Mouse (Mus musculus) heart, embryonic 15.5 days (tissue): ENCODE measurements around the gene Slc5a11. TPM values are rescaled to one million over a fixed set of nuclear protein-coding genes. Genes with fewer than 3 reads are reported as not detected.

Experiments used
- ATAC-seq: fragments of 200-750 bp; cut with Nextera tagmentation; replicated peaks from 2 replicates; pipeline ENCODE4 v1.8.0; 2017; ENCODE audit warnings: low read depth, moderate TSS enrichment; ENCODE audit not compliant: insufficient number of reproducible peaks, insufficient read depth, low FRiP score
- H3K27ac ChIP-seq: fragments of 300-500 bp; sonication (generic); 2 replicates; pipeline ENCODE4 v1.5.1; 2015; ENCODE audit warnings: mild to moderate bottlenecking, inconsistent platforms
- H3K27me3 ChIP-seq: fragments of 300-500 bp; sonication (generic); 2 replicates; pipeline ENCODE4 v1.6.1; 2015; ENCODE audit warnings: inconsistent platforms
- H3K36me3 ChIP-seq: fragments of 300-500 bp; sonication (generic); 2 replicates; pipeline ENCODE4 v1.6.1; 2015; ENCODE audit warnings: mild to moderate bottlenecking, inconsistent platforms
- H3K4me1 ChIP-seq: fragments of 300-500 bp; sonication (generic); replicated peaks from 2 replicates; pipeline ENCODE4 v1.6.1; 2015; ENCODE audit warnings: inconsistent platforms
- H3K4me2 ChIP-seq: fragments of 300-500 bp; sonication (generic); 2 replicates; pipeline ENCODE4 v1.6.1; 2015; ENCODE audit warnings: inconsistent platforms, mild to moderate bottlenecking, moderate library complexity
- H3K4me3 ChIP-seq: fragments of 300-500 bp; sonication (generic); 2 replicates; pipeline ENCODE4 v1.5.1; 2015; ENCODE audit warnings: mild to moderate bottlenecking, inconsistent platforms
- H3K9ac ChIP-seq: fragments of 300-500 bp; sonication (generic); 2 replicates; pipeline ENCODE4 v1.6.1; 2015; ENCODE audit warnings: mild to moderate bottlenecking, inconsistent platforms
- H3K9me3 ChIP-seq: fragments of 300-500 bp; sonication (generic); replicated peaks from 2 replicates; pipeline ENCODE4 v1.6.1; 2016; ENCODE audit warnings: inconsistent platforms
- WGBS: fragments of 180-500 bp; shearing (Covaris S2); methylation state at CpG from one replicate; pipeline ENCODE4 v1.1.7; 2015; ENCODE audit warnings: mixed read lengths; 5-methylcytosine and 5-hydroxymethylcytosine counted together
- polyA plus RNA-seq: library from polyadenylated mRNA; unstranded; fragments of >200 nt; fragmentation: Nextera tagmentation; extraction: Ambion mirVana; gene quantifications from 2 replicates; pipeline ENCODE4 v1.2.1, GENCODE M21; 2015

Gene Slc5a11
- polyA plus RNA-seq, 1 experiment from 2014 or later = not detected

GRCm38 (mm10) chr7:123242241-123242640 lies 27.7 kb downstream of the Slc5a11 start:
- no peak overlapping the region for H3K9ac ChIP-seq
- no peak overlapping the region for H3K4me2 ChIP-seq
- no peaks in the 10 kb centered on the region for H3K27me3 ChIP-seq
- H3K36me3 ChIP-seq = no peaks in the 10 kb centered on the region
- no peak overlapping the region for H3K27ac ChIP-seq
- no peak overlapping the region for H3K4me3 ChIP-seq
- ATAC-seq = no peak
- H3K4me1 ChIP-seq = peaks cover 15% of the 10 kb centered on the region; the same call in 1 of the 2 replicates
- WGBS = 88% methylated on average over 7 of the region's 7 CpGs
- no peaks in the 10 kb centered on the region for H3K9me3 ChIP-seq

- H3K9me3 ChIP-seq = no peaks in the 10 kb centered on the region
- H3K4me2 ChIP-seq = no peak overlapping the region
- WGBS = 31% methylated on average over 1 of the region's 1 CpGs
- peaks cover 15% of the 10 kb centered on the region; the same call in 1 of the 2 replicates for H3K4me1 ChIP-seq
- H3K27me3 ChIP-seq = no peaks in the 10 kb centered on the region
- no peak overlapping the region for H3K9ac ChIP-seq
- no peak overlapping the region for H3K27ac ChIP-seq
- no peaks in the 10 kb centered on the region for H3K36me3 ChIP-seq
- H3K4me3 ChIP-seq = no peak overlapping the region
- ATAC-seq = no peak
Observed at GRCm38 (mm10) chr7:123244833-123245232, 30.3 kb downstream of the Slc5a11 start.

DNA sequence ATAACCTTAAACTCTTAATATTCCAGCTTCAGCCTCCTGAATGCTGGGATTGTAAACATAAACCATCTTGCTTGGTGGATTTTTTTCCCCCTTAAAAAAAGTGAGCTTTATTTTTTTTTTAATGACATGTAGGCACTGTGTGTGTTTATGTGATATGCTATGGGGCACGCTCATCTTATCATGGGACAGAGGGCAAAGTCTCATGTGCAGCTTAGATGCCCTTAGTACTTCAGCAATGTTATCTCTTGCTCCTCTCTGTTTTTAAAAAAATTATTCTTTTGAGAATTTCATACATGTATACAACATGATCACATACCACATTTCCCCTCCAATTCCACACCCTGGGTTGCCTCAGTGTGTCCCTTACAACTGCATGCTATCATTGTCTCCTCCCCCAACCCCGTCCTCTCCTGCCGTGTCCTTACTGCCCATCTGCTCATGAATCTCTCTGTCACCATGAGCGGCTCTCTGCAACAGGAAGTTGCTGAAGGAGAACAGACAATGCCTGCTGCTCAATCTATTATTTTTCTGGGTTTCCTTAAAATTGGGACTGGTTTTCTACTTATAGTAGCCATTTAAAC lies 32.0 kb downstream of the Slc5a11 start:
- no peaks in the 10 kb centered on the region for H3K9me3 ChIP-seq
- H3K27me3 ChIP-seq = no peaks in the 10 kb centered on the region
- H3K4me1 ChIP-seq = peaks cover 11% of the 10 kb centered on the region; the same call in 1 of the 2 replicates
- H3K4me3 ChIP-seq = no peak overlapping the region
- no peaks in the 10 kb centered on the region for H3K36me3 ChIP-seq
- H3K4me2 ChIP-seq = no peak overlapping the region
- no peak for ATAC-seq
- no peak overlapping the region for H3K9ac ChIP-seq
- WGBS = 47% methylated on average over 4 of the region's 4 CpGs
- H3K27ac ChIP-seq = no peak overlapping the region

- Histone ChIP-seq H3K9ac (no peak overlapping the region), H3K27me3 (no peaks in the 10 kb centered on the region), H3K4me2 (no peak overlapping the region), H3K4me1 (peaks cover 9% of the 10 kb centered on the region; the same call in 1 of the 2 replicates), H3K9me3 (no peaks in the 10 kb centered on the region), H3K4me3 (no peak overlapping the region), H3K27ac (no peak overlapping the region), H3K36me3 (no peaks in the 10 kb centered on the region)
- 51% methylated on average over 2 of the region's 2 CpGs for WGBS
- no peak for ATAC-seq
Observed at GRCm38 (mm10) chr7:123248166-123248565, 33.6 kb downstream of the Slc5a11 start.

- Histone ChIP-seq H3K4me1 (no peaks in the 10 kb centered on the region), H3K9me3 (no peaks in the 10 kb centered on the region), H3K9ac (no peak overlapping the region), H3K4me2 (no peak overlapping the region), H3K27me3 (no peaks in the 10 kb centered on the region), H3K36me3 (no peaks in the 10 kb centered on the region), H3K4me3 (no peak overlapping the region), H3K27ac (no peak overlapping the region)
- 54% methylated on average over 6 of the region's 6 CpGs for WGBS
- ATAC-seq = no peak
Observed at GRCm38 (mm10) chr7:123251343-123251742, 36.8 kb downstream of the Slc5a11 start.

DNA sequence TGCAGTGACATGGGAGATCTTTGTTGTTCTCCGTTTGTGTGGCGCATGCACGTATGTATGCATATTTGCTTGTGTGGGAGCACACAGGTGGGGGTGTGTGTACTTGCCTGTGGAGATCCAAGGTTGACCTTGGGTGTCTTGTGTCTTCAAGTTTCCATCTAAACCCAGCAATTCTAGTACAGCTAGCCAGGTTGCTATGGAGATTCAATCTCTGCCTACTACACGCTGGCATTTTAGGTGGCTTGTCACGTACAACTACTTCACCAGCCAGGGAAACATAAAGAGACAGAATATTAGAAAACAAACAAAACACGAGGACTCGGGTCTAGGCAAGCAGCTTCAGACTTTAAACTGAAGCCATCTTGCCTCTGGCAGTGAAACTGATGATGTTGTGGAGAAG lies 38.8 kb downstream of the Slc5a11 start:
- H3K9ac ChIP-seq = no peak overlapping the region
- H3K4me3 ChIP-seq = no peak overlapping the region
- H3K36me3 ChIP-seq = no peaks in the 10 kb centered on the region
- no peaks in the 10 kb centered on the region for H3K27me3 ChIP-seq
- no peaks in the 10 kb centered on the region for H3K9me3 ChIP-seq
- peaks cover 3% of the 10 kb centered on the region; the same call in 1 of the 2 replicates for H3K4me1 ChIP-seq
- 81% methylated on average over 7 of the region's 7 CpGs for WGBS
- no peak for ATAC-seq
- H3K27ac ChIP-seq = no peak overlapping the region
- no peak overlapping the region for H3K4me2 ChIP-seq

DNA sequence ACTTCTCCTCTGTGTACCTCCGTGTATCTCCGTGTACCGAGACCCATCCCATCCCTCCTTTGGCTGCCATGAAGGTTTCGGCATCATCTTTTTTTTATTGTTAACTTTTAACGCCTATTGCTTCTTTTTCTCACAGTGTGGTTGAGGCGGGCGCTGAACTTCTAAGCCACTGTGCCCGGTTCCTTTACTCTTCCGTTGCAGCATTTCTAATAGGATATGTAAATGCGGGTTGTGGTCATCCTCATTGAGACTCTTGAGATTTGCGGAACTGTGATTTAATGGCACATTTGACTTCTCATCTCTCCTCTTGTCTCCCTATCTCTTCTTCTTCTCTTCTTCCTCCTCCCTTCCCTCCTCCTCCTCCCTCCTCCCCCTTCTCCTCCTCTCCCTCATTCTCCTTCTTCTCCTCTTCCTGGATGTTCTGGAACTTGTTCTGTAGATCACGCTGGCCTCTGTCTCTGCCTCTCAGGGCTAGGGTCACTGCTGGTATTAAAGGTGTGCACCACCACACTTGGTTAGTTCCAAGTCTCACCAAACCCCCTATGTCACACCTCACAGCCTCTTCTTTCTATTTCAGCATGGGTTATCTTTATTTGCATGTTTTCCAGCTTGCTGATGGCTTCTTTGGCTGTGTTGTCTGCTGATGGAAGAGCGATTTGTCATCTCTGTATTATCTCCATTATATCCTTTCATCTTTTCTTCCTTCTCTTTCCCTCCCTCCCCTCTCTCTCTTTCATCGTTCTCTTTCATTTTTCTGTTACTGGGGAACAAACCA lies 39.8 kb downstream of the Slc5a11 start:
- no peaks in the 10 kb centered on the region for H3K36me3 ChIP-seq
- H3K27ac ChIP-seq = no peak overlapping the region
- H3K4me3 ChIP-seq = no peak overlapping the region
- H3K9me3 ChIP-seq = no peaks in the 10 kb centered on the region
- ATAC-seq = no peak
- H3K9ac ChIP-seq = no peak overlapping the region
- peaks cover 4% of the 10 kb centered on the region; the same call in 1 of the 2 replicates for H3K4me1 ChIP-seq
- 89% methylated on average over 14 of the region's 14 CpGs for WGBS
- H3K4me2 ChIP-seq = no peak overlapping the region
- H3K27me3 ChIP-seq = no peaks in the 10 kb centered on the region

DNA sequence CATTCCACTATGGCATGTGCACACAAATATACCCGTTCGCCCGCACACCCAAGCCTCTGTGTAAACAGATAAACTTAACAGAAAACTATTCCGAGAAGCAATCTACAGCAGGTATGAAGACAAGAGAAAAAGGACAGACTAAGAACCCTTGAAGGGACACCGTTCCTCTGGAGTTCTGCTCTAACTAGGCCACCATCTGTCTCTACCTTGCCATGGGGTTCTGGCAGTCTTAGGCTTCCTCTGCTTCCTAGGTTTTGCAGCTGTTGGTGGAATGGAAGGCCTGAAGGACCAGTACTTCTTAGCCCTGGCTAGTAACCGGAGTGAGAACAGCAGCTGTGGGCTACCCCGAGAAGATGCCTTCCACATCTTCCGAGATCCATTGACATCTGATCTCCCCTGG lies 43.5 kb downstream of the Slc5a11 start:
- Histone ChIP-seq H3K36me3 (no peaks in the 10 kb centered on the region), H3K4me3 (no peak overlapping the region), H3K27ac (no peak overlapping the region), H3K4me2 (no peak overlapping the region), H3K9me3 (no peaks in the 10 kb centered on the region), H3K9ac (no peak overlapping the region), H3K4me1 (peaks cover 4% of the 10 kb centered on the region; the same call in 1 of the 2 replicates), H3K27me3 (no peaks in the 10 kb centered on the region)
- no peak for ATAC-seq
- 60% methylated on average over 8 of the region's 8 CpGs for WGBS

GRCm38 (mm10) chr7:123273056-123273455 lies 58.5 kb downstream of the Slc5a11 start:
- Histone ChIP-seq H3K36me3 (no peaks in the 10 kb centered on the region), H3K27ac (no peak overlapping the region), H3K9ac (no peak overlapping the region), H3K9me3 (no peaks in the 10 kb centered on the region), H3K27me3 (no peaks in the 10 kb centered on the region), H3K4me1 (no peaks in the 10 kb centered on the region), H3K4me3 (no peak overlapping the region), H3K4me2 (no peak overlapping the region)
- 52% methylated on average over 11 of the region's 11 CpGs for whole genome bisulfite sequencing
- ATAC-seq = no peak

GRCm38 (mm10) chr7:123276568-123276967 lies 62.0 kb downstream of the Slc5a11 start:
- no peak overlapping the region for H3K4me2 ChIP-seq
- H3K27me3 ChIP-seq = no peaks in the 10 kb centered on the region
- no peak overlapping the region for H3K27ac ChIP-seq
- 84% methylated on average over 4 of the region's 4 CpGs for WGBS
- H3K36me3 ChIP-seq = peaks cover 17% of the 10 kb centered on the region
- H3K4me1 ChIP-seq = no peaks in the 10 kb centered on the region
- no peak overlapping the region for H3K4me3 ChIP-seq
- ATAC-seq = no peak
- no peak overlapping the region for H3K9ac ChIP-seq
- H3K9me3 ChIP-seq = no peaks in the 10 kb centered on the region

- no peak overlapping the region for H3K4me3 ChIP-seq
- no peak overlapping the region for H3K4me2 ChIP-seq
- H3K27me3 ChIP-seq = no peaks in the 10 kb centered on the region
- ATAC-seq = no peak
- H3K9ac ChIP-seq = no peak overlapping the region
- no peaks in the 10 kb centered on the region for H3K9me3 ChIP-seq
- H3K27ac ChIP-seq = no peak overlapping the region
- peaks cover 17% of the 10 kb centered on the region for H3K36me3 ChIP-seq
- WGBS = 88% methylated on average over 4 of the region's 4 CpGs
- H3K4me1 ChIP-seq = peaks cover 4% of the 10 kb centered on the region; the same call in 1 of the 2 replicates
Observed at GRCm38 (mm10) chr7:123279797-123280196, 65.2 kb downstream of the Slc5a11 start.

- ATAC-seq = no peak
- Histone ChIP-seq H3K4me2 (no peak overlapping the region), H3K4me1 (peaks cover 4% of the 10 kb centered on the region; the same call in 1 of the 2 replicates), H3K36me3 (peaks cover 23% of the 10 kb centered on the region), H3K9me3 (no peaks in the 10 kb centered on the region), H3K9ac (no peak overlapping the region), H3K27me3 (no peaks in the 10 kb centered on the region), H3K27ac (no peak overlapping the region), H3K4me3 (no peak overlapping the region)
- WGBS = 30% methylated on average over 4 of the region's 4 CpGs
Observed at GRCm38 (mm10) chr7:123283826-123284225, 69.2 kb downstream of the Slc5a11 start.
